Mouse (Mus musculus): ENCODE results near the gene Pnmt. TPM values are rescaled to one million over a fixed set of nuclear protein-coding genes. Genes with fewer than 3 reads are reported as not detected.
"Not testable (repeated sequence)": the region's sequence is repeated elsewhere in the genome, so short reads cannot be mapped to it uniquely, and the experiment has no call there.

Gene Pnmt
- total RNA-seq, 2 experiments from 2014 or later = 0.39 to 0.53 TPM

- intact Hi-C loops (cut with DNase I; ENCODE audit: low total_unique reads) = no loop called here
Observed at GRCm38 (mm10) chr11:98379379-98379778, 6.9 kb upstream of the Pnmt start.

DNA sequence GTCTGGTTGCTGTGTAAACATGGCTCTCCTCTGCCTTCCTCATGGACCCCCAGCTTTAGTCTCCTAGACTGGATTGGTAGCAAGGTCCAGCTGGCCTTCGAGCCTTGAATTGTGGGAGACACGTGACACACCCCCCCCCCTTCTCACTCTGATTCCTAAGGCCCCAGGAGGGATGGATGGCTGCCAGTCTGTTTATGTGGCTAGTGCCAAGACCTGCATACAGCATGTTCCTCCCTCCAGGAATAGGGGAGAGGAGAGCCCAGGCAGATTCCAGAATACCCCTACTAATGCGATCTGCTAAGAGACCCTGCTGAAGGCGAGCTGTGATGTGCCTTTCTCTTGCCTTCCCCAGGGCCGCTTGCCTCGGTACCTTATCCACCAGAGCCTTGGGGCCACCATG lies 6.1 kb upstream of the Pnmt start:
- intact Hi-C loops (cut with DNase I; ENCODE audit: low total_unique reads) = no loop called here
- DNase-seq = no peak

More at GRCm38 (mm10) chr11:98379379-98379778, 6.9 kb upstream of the Pnmt start:
- no peak for DNase-seq

- intact Hi-C loops (cut with DNase I; ENCODE audit: low total_unique reads) = no loop called here
- DNase-seq = no peak
Observed at GRCm38 (mm10) chr11:98381651-98382050, 4.6 kb upstream of the Pnmt start.

DNA sequence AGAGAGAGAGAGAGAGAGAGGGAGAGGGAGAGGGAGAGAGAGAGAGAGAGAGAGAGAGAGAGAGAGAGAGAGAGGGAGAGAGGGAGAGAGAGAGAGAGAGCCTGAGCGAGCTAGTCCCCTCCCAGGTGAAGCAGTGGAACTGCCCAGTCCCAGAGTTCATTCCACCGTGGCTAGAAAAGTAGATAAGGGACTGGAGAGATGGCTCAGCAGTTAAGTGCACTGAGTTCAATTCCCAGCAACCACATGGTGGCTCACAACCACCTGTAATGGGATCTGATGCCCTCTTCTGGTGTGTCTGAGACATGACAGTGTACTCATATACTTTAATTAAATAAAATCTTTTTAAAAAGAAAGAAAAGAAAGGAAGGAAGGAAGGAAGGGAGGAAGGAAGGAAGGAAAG lies 3.8 kb upstream of the Pnmt start:
- DNase-seq; intact Hi-C loops (cut with DNase I; ENCODE audit: low total_unique reads): not testable (repeated sequence)

DNA sequence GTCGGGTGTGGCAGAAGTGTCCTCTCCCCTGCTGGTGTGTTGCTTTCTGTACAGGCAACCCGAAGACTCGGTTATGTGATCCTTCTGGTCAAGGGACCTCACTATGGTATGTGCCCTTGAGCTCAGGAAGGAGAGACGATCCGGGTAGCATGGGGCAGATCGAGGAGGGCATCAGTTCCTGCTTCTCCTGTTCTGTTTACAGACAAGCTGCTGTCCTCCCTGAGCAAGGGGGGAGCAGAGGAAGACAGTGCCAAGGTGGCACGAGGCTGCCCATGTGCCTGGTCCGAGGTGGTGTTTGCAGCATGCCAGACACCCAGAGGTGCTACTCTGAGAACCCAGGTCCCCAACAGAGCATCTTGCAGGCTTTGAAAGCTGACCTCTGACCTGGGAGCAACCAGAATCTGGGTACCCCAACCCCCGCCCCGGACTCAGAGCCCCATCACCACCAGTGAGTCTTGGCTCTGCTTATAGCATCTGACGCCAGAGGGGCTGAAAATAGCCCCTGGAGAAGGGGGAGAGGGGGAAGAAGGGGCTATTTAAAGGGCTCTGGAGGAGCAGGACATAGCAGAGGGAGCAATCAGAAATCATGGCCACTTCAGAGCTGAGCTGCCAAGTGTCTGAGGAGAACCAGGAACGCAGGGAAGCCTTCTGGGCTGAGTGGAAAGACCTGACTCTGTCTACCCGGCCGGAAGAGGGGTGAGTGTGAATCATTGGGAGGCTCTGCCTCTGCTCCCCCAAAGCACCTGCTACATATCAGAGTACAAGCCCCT lies 2.8 kb upstream of the Pnmt start, which contains the start of gene Tcap:
Gene Tcap, plus strand, starts transcription at position 551 of the 770 bp plus-strand sequence.
- intact Hi-C loops (cut with DNase I; ENCODE audit: low total_unique reads) = no loop called here
- no peak for DNase-seq

DNA sequence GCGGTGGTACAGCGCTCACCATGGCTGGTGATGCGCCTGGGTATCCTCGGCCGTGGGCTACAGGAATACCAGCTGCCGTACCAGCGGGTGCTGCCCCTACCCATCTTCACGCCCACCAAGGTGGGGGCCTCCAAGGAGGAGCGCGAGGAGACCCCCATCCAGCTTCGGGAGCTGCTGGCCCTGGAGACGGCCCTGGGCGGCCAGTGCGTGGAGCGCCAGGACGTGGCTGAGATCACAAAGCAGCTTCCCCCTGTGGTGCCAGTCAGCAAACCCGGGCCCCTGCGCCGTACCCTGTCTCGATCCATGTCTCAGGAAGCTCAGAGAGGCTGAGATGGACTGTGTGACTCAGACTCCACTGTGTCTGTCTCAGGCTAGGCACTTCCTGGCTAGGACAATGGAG lies 2.0 kb upstream of the Pnmt start:
- intact Hi-C loops (cut with DNase I; ENCODE audit: low total_unique reads) = no loop called here
- DNase-seq = no peak

- peak; percentile 77 for DNase-seq
- intact Hi-C loops (cut with DNase I; ENCODE audit: low total_unique reads) = loop anchor here (5.0 kb wide), 1 partner anchor 38 kb away; the partner anchor contains the start of gene Ppp1r1b
Observed at GRCm38 (mm10) chr11:98384721-98385637, 1.3 kb upstream of the Pnmt start.

DNA sequence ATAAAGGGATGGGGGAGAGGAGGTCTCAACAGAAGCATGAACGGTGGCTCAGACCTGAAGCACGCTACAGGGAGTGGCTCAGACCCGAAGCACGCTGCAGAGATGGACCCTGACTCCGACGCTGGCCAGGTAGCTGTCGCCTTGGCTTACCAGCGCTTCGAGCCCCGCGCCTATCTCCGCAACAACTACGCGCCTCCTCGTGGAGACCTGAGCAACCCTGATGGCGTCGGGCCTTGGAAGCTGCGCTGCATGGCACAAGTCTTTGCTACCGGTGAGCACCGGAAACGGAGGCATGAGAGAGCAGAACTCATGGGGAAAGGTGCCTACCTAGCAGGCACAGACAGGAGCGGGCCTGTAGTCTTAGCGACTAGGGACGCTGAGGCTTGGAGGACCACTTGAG lies 346 bp downstream of the Pnmt start:
- no peak for DNase-seq
- intact Hi-C loops (cut with DNase I; ENCODE audit: low total_unique reads) = loop anchor here (5.0 kb wide), 1 partner anchor 39 kb away; the partner anchor contains the start of gene Ppp1r1b

DNA sequence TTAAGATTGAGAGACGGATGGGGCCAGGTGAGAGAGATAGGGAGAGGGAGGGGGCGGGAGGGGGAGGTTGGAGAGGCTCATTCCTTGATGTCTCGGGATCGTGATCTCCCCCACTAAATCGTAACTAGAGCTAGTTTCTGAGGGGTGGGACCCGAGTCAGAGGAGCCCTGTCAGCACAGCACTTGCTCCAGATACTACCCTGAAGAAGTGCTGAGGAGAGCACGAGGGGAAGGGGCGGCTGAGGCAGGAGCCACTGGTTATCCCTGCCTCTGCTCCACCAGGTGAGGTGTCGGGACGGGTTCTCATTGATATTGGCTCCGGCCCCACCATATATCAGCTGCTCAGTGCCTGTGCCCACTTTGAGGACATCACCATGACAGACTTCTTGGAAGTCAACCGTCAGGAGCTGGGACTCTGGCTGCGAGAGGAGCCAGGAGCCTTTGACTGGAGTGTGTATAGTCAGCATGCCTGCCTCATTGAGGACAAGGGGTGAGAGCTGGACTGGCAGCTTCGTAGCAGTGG lies 867 bp downstream of the Pnmt start:
- intact Hi-C loops (cut with DNase I; ENCODE audit: low total_unique reads) = loop anchor here (5.0 kb wide), 1 partner anchor 40 kb away; the partner anchor contains the start of gene Ppp1r1b
- DNase-seq = no peak

GRCm38 (mm10) chr11:98388282-98388681 lies 2.0 kb downstream of the Pnmt start:
- intact Hi-C loops (cut with DNase I; ENCODE audit: low total_unique reads) = loop anchor here (5.0 kb wide), 1 partner anchor 41 kb away; the partner anchor contains the start of gene Ppp1r1b
- DNase-seq = no peak

- intact Hi-C loops (cut with DNase I; ENCODE audit: low total_unique reads) = loop anchor here (5.0 kb wide), 1 partner anchor 42 kb away; the partner anchor contains the start of gene Ppp1r1b
- no peak for DNase-seq
Observed at GRCm38 (mm10) chr11:98389221-98389780, 3.1 kb downstream of the Pnmt start.

GRCm38 (mm10) chr11:98390141-98390540 lies 3.9 kb downstream of the Pnmt start:
- DNase-seq = no peak
- intact Hi-C loops (cut with DNase I; ENCODE audit: low total_unique reads) = no loop called here

DNA sequence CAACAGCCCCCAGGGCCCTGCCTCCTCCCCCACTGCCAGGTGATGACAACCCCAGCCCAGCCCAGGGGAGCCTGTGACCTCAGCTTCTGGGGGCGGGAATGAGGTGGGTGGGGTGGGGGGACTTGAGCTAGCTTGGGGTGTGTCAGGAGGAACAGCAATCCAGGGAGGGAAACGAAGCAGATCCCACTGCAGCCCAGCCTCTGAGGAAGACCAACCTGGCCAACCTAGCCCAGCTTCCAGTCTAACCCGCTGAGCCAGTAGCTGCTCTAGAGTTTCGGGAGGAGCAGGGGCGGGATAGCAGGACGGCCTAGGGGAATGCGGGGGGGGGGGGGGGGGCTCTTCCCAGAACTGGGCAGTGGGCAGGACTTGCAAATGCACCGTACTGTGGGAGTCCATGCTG lies 5.8 kb downstream of the Pnmt start:
- DNase-seq = no peak
- intact Hi-C loops (cut with DNase I; ENCODE audit: low total_unique reads) = no loop called here

GRCm38 (mm10) chr11:98392645-98393044 lies 6.4 kb downstream of the Pnmt start:
- intact Hi-C loops (cut with DNase I; ENCODE audit: low total_unique reads) = no loop called here
- DNase-seq = no peak

DNA sequence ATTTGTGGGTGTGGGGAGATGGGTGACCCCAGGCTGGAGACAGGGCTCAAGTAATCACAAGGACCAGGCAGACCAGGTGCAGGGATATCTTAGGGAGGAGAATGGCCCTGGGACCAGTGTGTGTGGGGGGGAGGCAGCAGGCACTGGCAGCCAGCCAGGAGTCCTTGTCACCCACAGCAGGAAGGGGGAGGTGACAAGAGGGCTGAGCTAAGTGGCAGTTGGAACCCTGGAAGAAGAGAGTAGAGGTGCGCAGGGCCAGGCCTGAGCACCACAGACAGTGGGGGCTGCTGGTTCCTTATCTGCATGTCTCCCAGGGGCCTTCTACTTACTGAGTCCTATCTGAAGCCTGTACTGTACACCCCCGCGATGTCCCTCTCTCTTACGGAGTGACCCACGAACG lies 7.1 kb downstream of the Pnmt start:
- intact Hi-C loops (cut with DNase I; ENCODE audit: low total_unique reads) = no loop called here
- no peak for DNase-seq

- intact Hi-C loops (cut with DNase I; ENCODE audit: low total_unique reads) = no loop called here
Observed at GRCm38 (mm10) chr11:98394301-98394700, 8.1 kb downstream of the Pnmt start.

DNA sequence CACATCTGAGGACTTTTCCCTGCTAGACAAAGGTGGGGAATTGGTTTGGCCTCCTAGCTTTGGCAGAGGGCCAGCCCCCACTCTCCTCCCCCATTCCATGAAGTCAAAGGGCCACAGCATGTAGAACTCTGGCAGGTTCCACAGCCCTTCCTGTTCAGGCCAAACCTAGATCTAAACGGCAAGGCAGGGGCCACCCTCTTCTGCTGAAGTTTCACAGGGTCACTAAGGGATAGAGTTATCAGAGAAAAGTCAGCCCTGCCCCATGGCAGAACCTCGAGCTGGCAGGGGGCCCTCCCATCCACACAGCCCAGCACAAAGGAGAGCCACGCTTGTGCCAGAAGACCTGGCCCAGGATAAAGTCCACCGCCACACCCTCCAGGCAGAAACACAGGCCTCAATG lies 8.8 kb downstream of the Pnmt start:
- DNase-seq = peak; percentile 12
- intact Hi-C loops (cut with DNase I; ENCODE audit: low total_unique reads) = no loop called here

More at GRCm38 (mm10) chr11:98394301-98394700, 8.1 kb downstream of the Pnmt start:
- no peak for DNase-seq

- intact Hi-C loops (cut with DNase I; ENCODE audit: low total_unique reads) = no loop called here
- DNase-seq = no peak
Observed at GRCm38 (mm10) chr11:98397946-98398345, 11.7 kb downstream of the Pnmt start.

- intact Hi-C loops (cut with DNase I; ENCODE audit: low total_unique reads) = no loop called here
- peak; percentile 85 for DNase-seq
Observed at GRCm38 (mm10) chr11:98400161-98400726, 14.0 kb downstream of the Pnmt start, which contains the start of gene Pgap3. Pgap3 (minus strand) TSS chr11:98400490.
